Mouse (Mus musculus) kidney, postnatal 0 days (tissue): ENCODE data around the gene Grin2a. TPM values are rescaled to one million over a fixed set of nuclear protein-coding genes. Genes with fewer than 3 reads are reported as not detected.
A peak's percentile ranks its signal among the peaks of the same experiment; 100 is the strongest.
"Not testable (repeated sequence)": the region's sequence is repeated elsewhere in the genome, so short reads cannot be mapped to it uniquely, and the experiment has no call there.

Source experiments
- ATAC-seq: fragments of 200-750 bp; cut with Nextera tagmentation; replicated peaks from 2 replicates; pipeline ENCODE4 v1.8.0; 2017; ENCODE audit warnings: low read depth, moderate number of reproducible peaks, moderate TSS enrichment, moderate library complexity; ENCODE audit not compliant: low FRiP score
- DNase-seq: peaks from one replicate; pipeline ENCODE4 v3.0.0-alpha.2; 2016; ENCODE audit warnings: low spot score
- H3K27ac ChIP-seq: fragments of 300-500 bp; sonication (generic); 2 replicates; pipeline ENCODE4 v1.5.1; 2014; ENCODE audit warnings: mild to moderate bottlenecking
- H3K27me3 ChIP-seq: fragments of 300-500 bp; sonication (generic); 2 replicates; pipeline ENCODE4 v1.6.1; 2014; ENCODE audit warnings: low read length, mixed read lengths; ENCODE audit not compliant: insufficient read depth
- H3K36me3 ChIP-seq: fragments of 300-500 bp; sonication (generic); 2 replicates; pipeline ENCODE4 v1.6.1; 2014; ENCODE audit warnings: low read length, mixed read lengths; ENCODE audit not compliant: insufficient read depth
- H3K4me1 ChIP-seq: fragments of 300-500 bp; sonication (generic); replicated peaks from 2 replicates; pipeline ENCODE4 v1.6.1; 2014; ENCODE audit warnings: antibody characterized with exemption, low read length, mixed read lengths; ENCODE audit not compliant: insufficient read depth
- H3K4me2 ChIP-seq: fragments of 300-500 bp; sonication (generic); 2 replicates; pipeline ENCODE4 v1.6.1; 2014; ENCODE audit warnings: mild to moderate bottlenecking, low read length, moderate library complexity, mixed read lengths
- H3K4me3 ChIP-seq: fragments of 300-500 bp; sonication (generic); replicated peaks from 2 replicates; pipeline ENCODE4 v1.5.1; 2014; ENCODE audit warnings: low read depth, low read length
- H3K9ac ChIP-seq: fragments of 300-500 bp; sonication (generic); 2 replicates; pipeline ENCODE4 v1.6.1; 2014; ENCODE audit warnings: low read depth, low read length
- H3K9me3 ChIP-seq: fragments of 300-500 bp; sonication (generic); replicated peaks from 2 replicates; pipeline ENCODE4 v1.6.1; 2016; ENCODE audit warnings: low read length, inconsistent platforms, mixed read lengths
- CTCF ChIP-seq: IDR thresholded peaks from 2 replicates; pipeline ENCODE4 v1.5.1; 2016; ENCODE audit warnings: antibody characterized with exemption, low read depth, mild to moderate bottlenecking, moderate library complexity
- WGBS: fragments of 180-500 bp; shearing (Covaris S2); extraction: QIAGEN DNeasy Blood & Tissue Kit; methylation state at CpG from one replicate; pipeline ENCODE4 v1.1.7; 2014; 5-methylcytosine and 5-hydroxymethylcytosine counted together
- polyA plus RNA-seq: library from polyadenylated mRNA; unstranded; fragments of >200 nt; fragmentation: Nextera tagmentation; extraction: Ambion mirVana; gene quantifications from 2 replicates; pipeline ENCODE4 v1.2.1, GENCODE M21; 2015

The Grin2a gene
- polyA plus RNA-seq, 1 experiment from 2014 or later: 0.08 TPM

- Histone ChIP-seq H3K27ac (no peak overlapping the region), H3K4me1 (no peaks in the 10 kb centered on the region), H3K9ac (no peak overlapping the region), H3K4me2 (no peak overlapping the region), H3K9me3 (no peaks in the 10 kb centered on the region), H3K4me3 (no peak overlapping the region), H3K27me3 (no peaks in the 10 kb centered on the region), H3K36me3 (no peaks in the 10 kb centered on the region)
- 74% methylated on average over 4 of the region's 4 CpGs for WGBS
- DNase-seq (no peak), ATAC-seq (no peak)
- no peak for TF ChIP-seq CTCF
Observed at GRCm38 (mm10) chr16:9616807-9617206, 378.6 kb downstream of the Grin2a start.

- not testable (repeated sequence) for H3K36me3 ChIP-seq, H3K4me2 ChIP-seq, H3K9ac ChIP-seq, H3K27ac ChIP-seq, H3K4me1 ChIP-seq, H3K4me3 ChIP-seq, H3K9me3 ChIP-seq, ATAC-seq, H3K27me3 ChIP-seq, DNase-seq
- 85% methylated on average over 5 of the region's 6 CpGs for WGBS
Observed at GRCm38 (mm10) chr16:9612596-9612995, 382.8 kb downstream of the Grin2a start.

DNA sequence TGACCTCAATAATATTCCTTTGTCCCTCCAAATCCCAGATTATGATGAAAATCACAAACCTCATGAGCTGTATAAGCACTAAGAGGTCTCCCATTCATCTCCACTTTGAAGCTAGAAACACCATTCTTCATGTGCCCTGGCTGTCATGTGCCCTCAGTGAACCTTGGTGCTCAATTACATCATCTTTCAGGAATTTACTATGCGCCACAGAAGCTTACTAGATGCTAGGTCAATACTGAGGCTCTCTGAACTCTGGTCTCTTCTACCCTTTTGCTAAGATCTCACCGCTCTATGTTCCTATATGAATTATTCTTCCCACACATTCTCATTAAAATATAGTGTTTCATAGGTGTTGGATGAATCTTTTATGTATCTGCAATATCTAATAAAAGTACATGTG is 387.9 kb downstream of the Grin2a start:
- Histone ChIP-seq H3K9ac (no peak overlapping the region), H3K4me2 (no peak overlapping the region), H3K27ac (no peak overlapping the region), H3K4me1 (no peaks in the 10 kb centered on the region), H3K27me3 (no peaks in the 10 kb centered on the region), H3K4me3 (no peak overlapping the region), H3K36me3 (no peaks in the 10 kb centered on the region), H3K9me3 (no peaks in the 10 kb centered on the region)
- WGBS: 64% methylated on average over 2 of the region's 2 CpGs
- no peak for DNase-seq
- ATAC-seq: 0 out of 2 replicates have a peak, but pooled peaks have one; percentile 40
- TF ChIP-seq CTCF: no peak

GRCm38 (mm10) chr16:9603983-9604382 is 391.4 kb downstream of the Grin2a start:
- ATAC-seq (no peak), DNase-seq (no peak)
- Histone ChIP-seq H3K4me1 (no peaks in the 10 kb centered on the region), H3K27me3 (no peaks in the 10 kb centered on the region), H3K9ac (no peak overlapping the region), H3K36me3 (no peaks in the 10 kb centered on the region), H3K27ac (no peak overlapping the region), H3K9me3 (no peaks in the 10 kb centered on the region), H3K4me3 (no peak overlapping the region), H3K4me2 (no peak overlapping the region)
- WGBS: 78% methylated on average over 5 of the region's 5 CpGs
- TF ChIP-seq CTCF: no peak

DNA sequence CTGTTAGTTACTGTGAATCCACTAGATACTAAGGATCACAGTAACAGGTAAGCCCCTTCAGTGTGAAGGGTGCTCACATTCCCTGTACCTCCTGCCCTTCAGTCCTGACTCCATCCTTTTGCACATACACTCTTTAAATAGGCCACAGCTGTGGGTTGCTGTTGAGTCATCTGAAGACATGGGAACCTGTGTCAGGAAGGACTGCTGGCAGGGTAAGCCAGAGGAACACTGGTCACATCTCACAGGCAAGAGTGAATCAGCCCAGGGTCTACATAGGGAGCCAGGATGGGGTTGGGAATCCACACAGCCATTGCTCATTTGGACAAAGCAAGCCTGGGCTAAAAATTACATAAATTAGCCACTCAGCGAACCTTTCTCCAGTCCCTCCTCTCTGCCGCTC is 392.8 kb downstream of the Grin2a start:
- no peak overlapping the region for H3K9ac ChIP-seq
- H3K4me3 ChIP-seq: no peak overlapping the region
- H3K27me3 ChIP-seq: no peaks in the 10 kb centered on the region
- no peaks in the 10 kb centered on the region for H3K9me3 ChIP-seq
- no peak for TF ChIP-seq CTCF
- no peaks in the 10 kb centered on the region for H3K4me1 ChIP-seq
- ATAC-seq (no peak), DNase-seq (no peak)
- 77% methylated on average over 2 of the region's 2 CpGs for WGBS
- no peaks in the 10 kb centered on the region for H3K36me3 ChIP-seq
- H3K27ac ChIP-seq: no peak overlapping the region
- no peak overlapping the region for H3K4me2 ChIP-seq

GRCm38 (mm10) chr16:9589176-9589575 is 406.2 kb downstream of the Grin2a start:
- Histone ChIP-seq H3K4me1 (no peaks in the 10 kb centered on the region), H3K27me3 (no peaks in the 10 kb centered on the region), H3K9ac (no peak overlapping the region), H3K4me3 (no peak overlapping the region), H3K4me2 (no peak overlapping the region), H3K9me3 (no peaks in the 10 kb centered on the region), H3K27ac (no peak overlapping the region), H3K36me3 (no peaks in the 10 kb centered on the region)
- ATAC-seq (no peak), DNase-seq (no peak)
- no peak for TF ChIP-seq CTCF
- 81% methylated on average over 2 of the region's 2 CpGs for WGBS

DNA sequence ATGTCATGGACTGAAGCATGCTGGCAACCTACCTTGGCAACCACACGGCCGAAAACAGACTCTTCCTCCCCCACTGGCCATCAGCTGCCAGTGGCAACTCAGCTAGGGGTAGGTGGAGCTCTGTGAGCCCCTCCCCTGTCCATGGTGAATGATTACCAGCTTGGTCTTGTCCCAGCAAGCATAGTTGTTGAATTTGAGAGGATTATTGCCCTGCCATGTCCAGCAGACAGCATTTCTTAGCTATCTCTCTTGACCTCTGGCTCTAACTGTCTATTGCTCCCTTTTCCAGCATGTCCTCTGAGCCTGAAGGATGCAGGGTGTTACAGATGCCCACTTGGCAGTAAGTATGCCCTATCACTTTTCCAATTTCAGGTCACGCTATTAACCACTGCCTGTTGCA is 406.9 kb downstream of the Grin2a start:
- H3K4me1 ChIP-seq: no peaks in the 10 kb centered on the region
- DNase-seq (no peak), ATAC-seq (no peak)
- H3K4me3 ChIP-seq: no peak overlapping the region
- H3K4me2 ChIP-seq: no peak overlapping the region
- H3K9me3 ChIP-seq: no peaks in the 10 kb centered on the region
- WGBS: 64% methylated on average over 3 of the region's 3 CpGs
- H3K36me3 ChIP-seq: no peaks in the 10 kb centered on the region
- H3K27me3 ChIP-seq: no peaks in the 10 kb centered on the region
- no peak overlapping the region for H3K27ac ChIP-seq
- H3K9ac ChIP-seq: no peak overlapping the region
- TF ChIP-seq CTCF: no peak
